Mouse (Mus musculus): ENCODE measurements around the gene Ikbke.
A peak's percentile ranks its signal among the peaks of the same experiment; 100 is the strongest.

GRCm38 (mm10) chr1:131280280-131280679 lies 874 bp upstream of the Ikbke start:
- TF ChIP-seq POLR2A (IDR thresholded peaks at IDR 0.05; ENCODE audit: extremely low read depth, insufficient read depth, low read length) (no peak), CTCF (IDR thresholded peaks at IDR 0.05; ENCODE audit: low read depth, low read length) (peak; percentile 13; the same call in 1 of the 2 replicates)
